Mouse (Mus musculus): ENCODE results near the gene Lifr.

The Lifr gene

DNA sequence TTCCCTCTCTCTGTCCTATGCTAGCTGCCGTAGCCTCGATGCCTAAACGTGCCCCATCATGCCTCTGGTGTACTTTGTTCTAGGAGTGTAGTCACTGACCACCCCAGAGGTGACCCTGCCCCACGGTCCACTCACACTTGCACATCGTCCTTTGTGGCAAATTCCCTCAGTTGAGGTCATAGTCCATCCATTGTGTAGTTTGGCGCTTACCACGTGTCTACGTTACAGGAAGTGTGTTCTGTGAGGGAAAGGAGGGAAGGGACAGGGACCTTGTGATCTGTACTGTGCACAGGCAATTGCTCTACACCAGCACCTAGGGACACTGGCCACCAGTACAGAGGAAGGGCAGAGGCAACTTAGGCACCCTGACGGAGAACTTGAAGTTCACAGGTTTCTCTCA lies 69.5 kb downstream of the Lifr start:
- DNase-seq (ENCODE audit: extremely low spot score): no peak

DNA sequence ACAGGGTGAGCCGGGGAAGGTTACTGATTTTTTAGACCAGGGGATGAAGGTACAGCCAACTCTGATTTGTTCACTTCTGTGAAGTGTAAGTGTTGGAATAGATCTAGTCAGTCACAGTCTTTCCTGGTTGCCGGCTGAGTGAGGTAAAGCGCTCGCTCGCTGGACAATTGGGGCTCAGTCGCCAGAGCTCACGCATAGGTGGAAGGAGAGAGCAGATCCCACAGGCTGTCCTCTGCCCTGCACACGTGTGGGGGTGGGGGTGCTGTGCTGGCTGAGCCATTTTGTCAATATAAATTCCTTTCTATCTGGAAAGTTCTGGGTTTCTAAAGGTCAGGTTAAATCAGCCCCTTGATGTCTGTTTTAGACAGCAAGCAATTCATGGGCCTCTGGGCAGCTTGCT lies 69.9 kb downstream of the Lifr start:
- DNase-seq (ENCODE audit: extremely low spot score): no peak

DNA sequence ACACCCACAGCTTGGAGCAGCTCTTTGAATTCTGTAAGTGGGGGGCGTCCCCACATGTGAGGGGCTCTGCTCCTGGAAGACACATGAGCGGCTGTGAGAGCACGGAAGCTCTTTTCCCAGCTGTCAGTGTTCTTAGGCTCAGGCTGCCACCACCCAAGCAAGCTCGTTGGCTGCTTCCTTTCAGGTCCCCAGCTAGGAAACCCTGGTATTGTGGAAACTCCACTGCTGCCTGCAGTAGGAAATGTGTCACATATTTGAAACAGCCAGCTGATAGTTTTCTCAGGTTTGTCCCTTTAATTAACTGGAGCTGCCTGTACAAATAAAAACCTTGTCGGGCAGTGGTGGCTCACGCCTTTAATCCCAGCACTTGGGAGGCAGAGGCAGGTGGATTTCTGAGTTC lies 73.4 kb downstream of the Lifr start:
- no peak for DNase-seq (ENCODE audit: extremely low spot score)

GRCm38 (mm10) chr15:7166735-7167134 lies 76.3 kb downstream of the Lifr start:
- DNase-seq (ENCODE audit: extremely low spot score): no peak

- no peak for DNase-seq (ENCODE audit: extremely low spot score)
Measured at GRCm38 (mm10) chr15:7167238-7167905, 77.0 kb downstream of the Lifr start.

DNA sequence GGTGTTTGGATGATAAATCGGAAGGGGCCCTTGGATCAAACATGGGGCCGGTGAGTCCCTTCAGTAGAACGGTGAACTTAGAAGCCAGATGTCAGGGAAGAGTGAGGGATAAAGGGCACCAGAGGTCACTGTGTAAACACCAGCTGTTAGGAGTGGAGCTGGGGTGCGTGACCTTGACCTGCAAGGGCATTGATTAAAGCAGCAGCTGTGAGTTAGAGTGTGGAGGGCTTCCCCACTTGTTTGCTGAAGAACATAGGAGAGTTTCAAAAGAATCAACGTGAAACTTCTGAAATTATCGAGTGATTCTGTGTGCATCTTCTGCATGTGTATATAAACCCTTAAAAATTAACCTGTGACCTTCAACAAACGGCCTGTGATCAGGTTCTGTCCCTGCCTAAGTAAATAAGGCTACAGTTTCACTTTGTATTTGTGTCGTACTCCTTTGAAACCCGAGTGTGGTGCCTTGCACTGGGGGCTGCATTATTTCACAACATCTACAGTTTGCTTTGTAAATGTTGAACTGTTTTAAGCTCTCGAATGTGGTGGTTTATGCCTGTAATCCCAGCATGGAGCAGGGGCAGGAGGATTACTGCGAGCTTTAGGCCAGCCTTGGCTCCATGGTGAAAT lies 77.6 kb downstream of the Lifr start:
- peak; percentile 54 for DNase-seq (ENCODE audit: extremely low spot score)

- DNase-seq (ENCODE audit: extremely low spot score): no peak
Measured at GRCm38 (mm10) chr15:7172875-7173274, 82.5 kb downstream of the Lifr start.

- DNase-seq (ENCODE audit: extremely low spot score): no peak
Measured at GRCm38 (mm10) chr15:7173346-7173745, 82.9 kb downstream of the Lifr start.

DNA sequence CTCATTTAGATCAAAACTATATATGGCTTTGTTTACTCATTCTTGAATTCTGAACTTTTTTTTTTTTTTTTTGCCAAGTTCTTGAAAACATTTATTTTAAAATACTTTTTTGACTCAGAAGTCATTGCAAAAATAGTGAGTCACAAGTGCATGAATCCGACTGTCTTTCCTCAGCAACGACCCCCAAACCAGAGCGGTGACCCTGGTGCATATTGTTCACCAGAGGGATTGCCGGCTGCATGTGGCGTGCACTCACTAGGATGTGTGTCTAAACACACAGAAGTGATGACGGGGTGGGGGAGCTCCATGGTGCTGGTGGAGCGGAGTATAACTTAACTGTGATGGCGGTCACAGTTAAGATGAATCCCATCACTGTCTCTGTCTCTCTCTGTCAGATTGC lies 83.4 kb downstream of the Lifr start:
- no peak for DNase-seq (ENCODE audit: extremely low spot score)

- no peak for DNase-seq (ENCODE audit: extremely low spot score)
Measured at GRCm38 (mm10) chr15:7180576-7180975, 90.2 kb downstream of the Lifr start.

DNA sequence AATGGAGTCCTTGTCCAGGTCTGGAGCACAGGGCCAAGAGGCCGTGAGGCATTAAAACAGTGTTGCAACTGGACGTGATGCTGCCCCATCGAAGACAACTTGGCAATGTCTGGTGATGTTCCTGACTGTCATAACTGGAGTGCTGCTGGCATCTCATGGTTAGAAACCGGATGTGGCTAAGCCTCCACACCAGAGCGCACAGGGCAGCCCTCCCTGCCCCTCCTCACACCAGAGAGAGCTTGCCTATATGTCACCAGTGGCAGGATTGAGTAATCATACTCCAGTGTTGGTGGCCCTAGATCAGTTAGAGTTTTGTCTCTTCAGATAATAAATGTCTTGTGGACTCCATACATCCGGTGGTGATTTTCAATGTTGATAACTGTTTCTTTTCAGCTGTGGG lies 97.3 kb downstream of the Lifr start:
- DNase-seq (ENCODE audit: extremely low spot score): no peak

- no peak for DNase-seq (ENCODE audit: extremely low spot score)
Measured at GRCm38 (mm10) chr15:7189678-7190454, 99.5 kb downstream of the Lifr start.

DNA sequence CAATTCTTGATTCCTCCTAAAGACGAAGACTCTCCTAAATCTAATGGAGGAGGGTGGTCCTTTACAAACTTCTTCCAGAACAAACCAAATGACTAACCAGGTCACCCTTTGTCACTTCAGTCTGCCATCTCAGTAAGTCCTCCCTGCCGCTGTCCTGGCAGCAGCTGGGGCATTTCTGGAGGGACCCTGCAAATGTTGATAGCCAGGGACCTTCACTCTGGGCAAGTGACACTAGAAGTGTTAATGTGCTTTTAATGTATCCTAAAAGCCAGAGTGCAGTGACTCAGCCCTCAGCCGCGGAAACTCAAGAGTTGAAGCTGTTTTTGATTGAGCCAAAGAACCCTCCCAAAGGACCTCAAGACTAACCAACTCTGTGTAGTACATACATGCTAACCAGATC lies 100.7 kb downstream of the Lifr start:
- no peak for DNase-seq (ENCODE audit: extremely low spot score)

GRCm38 (mm10) chr15:7192582-7192981 lies 102.2 kb downstream of the Lifr start:
- no peak for DNase-seq (ENCODE audit: extremely low spot score)

DNA sequence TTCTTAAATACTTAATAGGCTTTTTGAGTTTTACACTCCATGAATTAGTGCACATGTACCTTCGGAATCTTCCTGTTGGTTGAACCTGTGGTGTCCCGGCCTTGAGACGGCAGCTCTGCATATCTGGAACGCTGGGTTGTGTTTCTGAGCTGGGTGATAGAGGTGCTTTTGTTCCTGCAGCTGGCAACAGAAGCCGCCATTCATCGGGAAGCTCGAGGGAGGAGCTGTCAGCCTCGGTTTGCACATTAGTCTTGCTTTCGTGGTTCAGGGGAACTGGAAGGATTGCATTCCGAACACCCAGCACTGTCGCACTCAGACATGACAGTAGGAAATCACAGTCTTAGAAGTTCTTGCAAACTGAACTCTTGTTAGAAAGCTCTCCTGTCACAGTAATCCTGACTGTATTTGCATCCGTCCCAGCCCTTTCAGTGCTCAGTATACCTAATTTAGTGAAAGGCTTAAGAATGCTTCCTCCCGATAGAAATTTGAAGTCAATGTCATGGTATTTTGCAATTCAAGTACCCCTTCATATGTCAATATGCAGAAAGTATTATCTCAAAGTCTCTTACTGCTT lies 103.8 kb downstream of the Lifr start:
- peak; percentile 57 for DNase-seq (ENCODE audit: extremely low spot score)

GRCm38 (mm10) chr15:7194748-7195221 lies 104.4 kb downstream of the Lifr start:
- DNase-seq (ENCODE audit: extremely low spot score): no peak

DNA sequence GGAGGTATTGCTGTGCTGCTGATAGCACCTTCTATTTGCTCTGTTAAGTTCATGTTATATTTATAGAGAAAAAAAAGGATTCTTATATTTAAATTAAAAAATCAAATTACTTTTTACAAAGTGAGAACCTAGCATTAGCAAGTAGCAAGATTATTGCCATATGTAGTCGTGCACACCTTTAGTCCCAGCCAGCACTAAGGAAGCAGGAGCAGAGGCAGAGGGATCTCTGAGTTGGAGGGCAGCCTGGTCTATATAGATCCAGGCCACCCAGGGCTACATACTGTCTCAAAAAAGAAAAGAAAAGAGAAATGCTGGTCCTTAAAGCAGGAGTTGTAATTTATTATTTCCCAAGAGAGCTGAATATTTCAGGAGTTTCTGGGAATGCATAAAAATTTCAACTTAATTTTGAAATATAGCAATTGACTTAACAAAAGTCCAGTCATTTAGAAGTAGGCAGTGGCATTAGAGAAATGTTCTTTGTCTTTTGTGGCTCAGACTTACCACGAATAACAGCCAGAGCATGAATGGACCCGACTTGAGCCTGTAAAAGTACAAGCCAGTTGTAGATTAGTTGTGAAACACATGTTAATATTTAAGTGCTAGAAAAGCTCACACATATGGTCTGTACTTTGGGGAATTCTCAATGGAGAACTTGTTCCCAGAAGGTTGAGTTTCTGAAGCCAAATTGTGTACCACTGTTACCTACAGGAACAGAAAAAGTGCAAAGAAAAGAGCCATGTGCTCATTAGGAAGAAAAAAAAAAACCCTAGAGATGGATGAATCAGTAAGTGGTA lies 107.4 kb downstream of the Lifr start:
- no peak for DNase-seq (ENCODE audit: extremely low spot score)

GRCm38 (mm10) chr15:7198816-7199215 lies 108.4 kb downstream of the Lifr start:
- DNase-seq (ENCODE audit: extremely low spot score): no peak

DNA sequence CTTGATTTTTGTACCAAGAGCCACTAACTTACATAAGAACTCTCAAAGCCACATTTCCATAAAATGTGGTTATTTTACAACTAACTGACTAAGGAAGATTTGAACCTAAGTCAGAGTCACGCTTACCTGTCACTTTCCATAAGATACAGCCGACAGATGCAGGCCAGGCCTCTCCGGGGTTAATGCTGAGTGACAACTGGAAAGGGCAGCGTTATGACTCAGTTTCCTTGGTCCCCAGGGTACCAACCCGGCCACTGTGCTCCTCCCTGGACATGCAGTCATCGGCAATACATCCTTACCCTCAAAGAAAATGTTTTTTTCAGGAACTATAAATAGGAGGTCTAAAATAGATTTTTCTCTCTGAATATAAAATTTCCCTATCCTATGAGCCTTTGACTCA lies 109.9 kb downstream of the Lifr start:
- no peak for DNase-seq (ENCODE audit: extremely low spot score)

GRCm38 (mm10) chr15:7201421-7202380 lies 111.3 kb downstream of the Lifr start:
- no peak for DNase-seq (ENCODE audit: extremely low spot score)

DNA sequence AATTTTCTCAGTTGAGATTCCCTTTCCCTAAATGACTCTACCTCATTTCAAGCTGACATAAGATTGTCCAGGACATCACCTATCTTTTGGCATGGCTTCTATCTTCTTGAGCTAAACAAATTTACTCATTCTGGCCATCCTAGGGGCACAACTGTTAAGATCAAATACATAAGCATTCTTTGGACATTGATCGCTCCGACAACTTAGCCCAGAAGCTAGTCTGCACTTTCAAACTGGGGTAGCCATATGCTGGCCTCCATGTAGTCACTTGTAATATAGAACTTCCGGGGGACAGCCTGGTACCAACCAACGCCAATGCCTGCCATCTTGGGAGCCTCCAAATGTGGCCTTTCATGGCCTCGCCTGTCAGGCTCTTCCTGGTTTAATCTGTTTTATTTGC lies 112.6 kb downstream of the Lifr start:
- DNase-seq (ENCODE audit: extremely low spot score): no peak

Measured in embryo, embryonic 9.5 days (tissue).